Comparison of ENCODE assay signal across 29 mouse cellular contexts in the genomic region with DNA sequence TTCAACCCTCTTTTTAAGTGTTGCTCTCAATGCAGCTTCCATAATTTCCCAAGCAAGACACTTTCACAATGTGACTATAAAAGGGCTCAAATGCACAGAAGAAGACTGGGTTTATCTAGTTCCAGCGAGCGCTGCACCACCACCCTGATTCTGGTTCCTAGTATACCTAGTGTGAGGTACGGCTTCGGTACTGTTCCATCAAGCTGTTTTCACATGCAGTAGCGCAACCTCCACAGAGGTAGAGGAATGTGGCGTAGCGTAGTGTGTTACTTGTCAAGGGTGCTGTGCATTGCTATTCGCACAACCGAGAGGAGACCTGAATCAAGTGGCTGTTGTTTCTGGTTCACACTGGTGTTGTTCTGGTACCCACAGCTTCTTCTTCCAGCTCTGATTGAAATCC. TPM values are rescaled to one million over a fixed set of nuclear protein-coding genes. Genes with fewer than 3 reads are reported as not detected.
"Had no signal": no experiment of that assay in that cellular context is flagged by ENCODE, and none has a peak within 500 bp of the region (broad histone marks: within the 10 kb centered on the region; RNA-seq: fewer than 3 reads in every experiment).

No protein-coding gene starts in this region.

- ATAC-seq: forebrain, embryonic 13.5 days; forebrain, embryonic 14.5 days; forebrain, embryonic 15.5 days; forebrain, embryonic 16.5 days; forebrain, postnatal 0 days had no signal

- DNase-seq: cerebellum, adult 2 months; cerebellum, adult 8-10 months; cerebellum, adult 9-10 months; cerebellum, adult 9-11 months; cerebellum, postnatal 10 days; cerebellum, postnatal 14 days; cerebellum, postnatal 25 days; cerebellum, postnatal 36 days; embryo, embryonic 11 days; forebrain, postnatal 0 days; gastrocnemius, adult 2 months; gastrocnemius, postnatal 10 days; gastrocnemius, postnatal 14 days; gastrocnemius, postnatal 25 days; gastrocnemius, postnatal 36 days; heart, adult 18-20 months; heart, adult 2 months had no signal

- H3K9me3 ChIP-seq: embryonic facial prominence, embryonic 12.5 days; embryonic facial prominence, embryonic 13.5 days; embryonic facial prominence, embryonic 15.5 days; forebrain, embryonic 10.5 days; forebrain, embryonic 12.5 days; forebrain, embryonic 13.5 days; forebrain, embryonic 15.5 days had no signal

- H3K4me3 ChIP-seq: embryonic facial prominence, embryonic 12.5 days; embryonic facial prominence, embryonic 13.5 days; embryonic facial prominence, embryonic 15.5 days; erythroblast, embryonic 14.5 days; forebrain, embryonic 10.5 days; forebrain, embryonic 12.5 days; forebrain, embryonic 13.5 days; forebrain, embryonic 15.5 days; gastrocnemius, adult 2 months; heart, adult 2 months had no signal

- H3K36me3 ChIP-seq: embryonic facial prominence, embryonic 12.5 days; embryonic facial prominence, embryonic 13.5 days; embryonic facial prominence, embryonic 15.5 days; forebrain, embryonic 10.5 days; forebrain, embryonic 12.5 days; forebrain, embryonic 15.5 days had no signal

- H3K4me2 ChIP-seq: embryonic facial prominence, embryonic 12.5 days; embryonic facial prominence, embryonic 13.5 days; embryonic facial prominence, embryonic 15.5 days; forebrain, embryonic 12.5 days; forebrain, embryonic 13.5 days; forebrain, embryonic 15.5 days had no signal

- H3K27me3 ChIP-seq: embryonic facial prominence, embryonic 12.5 days; embryonic facial prominence, embryonic 13.5 days; embryonic facial prominence, embryonic 15.5 days; forebrain, embryonic 12.5 days; forebrain, embryonic 13.5 days; forebrain, embryonic 15.5 days had no signal

- H3K4me1 ChIP-seq: forebrain, embryonic 15.5 days had no signal

- H3K9ac ChIP-seq: embryonic facial prominence, embryonic 12.5 days; embryonic facial prominence, embryonic 13.5 days; embryonic facial prominence, embryonic 15.5 days; forebrain, embryonic 12.5 days; forebrain, embryonic 13.5 days; forebrain, embryonic 15.5 days; forebrain, postnatal 0 days had no signal

- H3K27ac ChIP-seq: embryonic facial prominence, embryonic 12.5 days; embryonic facial prominence, embryonic 13.5 days; embryonic facial prominence, embryonic 15.5 days; forebrain, embryonic 10.5 days; forebrain, embryonic 12.5 days; forebrain, embryonic 13.5 days; forebrain, embryonic 15.5 days; gastrocnemius, adult 2 months; heart, adult 2 months had no signal

RNA-seq across cellular contexts. Expression of a gene that starts 24.8 kb away (rescaled TPM):
- total RNA-seq: common myeloid progenitor, adult 5-6 weeks; granulocyte monocyte progenitor cell, adult 5-6 weeks had no signal
- polyA plus RNA-seq: erythroblast, embryonic 14.5 days had no signal
